Mouse (Mus musculus) kidney, embryonic 16.5 days (tissue): ENCODE measurements around the gene Psmd5. TPM values are rescaled to one million over a fixed set of nuclear protein-coding genes. Genes with fewer than 3 reads are reported as not detected.
A peak's percentile ranks its signal among the peaks of the same experiment; 100 is the strongest.
"Not testable (repeated sequence)": the region's sequence is repeated elsewhere in the genome, so short reads cannot be mapped to it uniquely, and the experiment has no call there.

Source experiments
- ATAC-seq: fragments of 200-750 bp; cut with Nextera tagmentation; 2 replicates; pipeline ENCODE4 v1.8.0; 2017; ENCODE audit warnings: moderate TSS enrichment; ENCODE audit not compliant: low FRiP score, low TSS enrichment
- H3K27ac ChIP-seq: fragments of 300-500 bp; sonication (generic); 2 replicates; pipeline ENCODE4 v1.5.1; 2014; ENCODE audit warnings: low read length
- H3K27me3 ChIP-seq: fragments of 300-500 bp; sonication (generic); 2 replicates; pipeline ENCODE4 v1.6.1; 2014; ENCODE audit warnings: low read length, control low read depth, mixed read lengths; ENCODE audit not compliant: insufficient read depth
- H3K36me3 ChIP-seq: fragments of 300-500 bp; sonication (generic); 2 replicates; pipeline ENCODE4 v1.6.1; 2014; ENCODE audit warnings: low read length, control low read depth, mixed read lengths; ENCODE audit not compliant: insufficient read depth
- H3K4me1 ChIP-seq: fragments of 300-500 bp; sonication (generic); 2 replicates; pipeline ENCODE4 v1.6.1; 2014; ENCODE audit warnings: low read length, control low read depth, mixed read lengths; ENCODE audit not compliant: insufficient read depth
- H3K4me2 ChIP-seq: fragments of 300-500 bp; sonication (generic); replicated peaks from 2 replicates; pipeline ENCODE4 v1.6.1; 2014; ENCODE audit warnings: low read depth, low read length
- H3K4me3 ChIP-seq: fragments of 300-500 bp; sonication (generic); 2 replicates; pipeline ENCODE4 v1.5.1; 2014; ENCODE audit warnings: mild to moderate bottlenecking, low read length
- H3K9ac ChIP-seq: fragments of 300-500 bp; sonication (generic); replicated peaks from 2 replicates; pipeline ENCODE4 v1.6.1; 2014; ENCODE audit warnings: low read length
- H3K9me3 ChIP-seq: fragments of 300-500 bp; sonication (generic); 2 replicates; pipeline ENCODE4 v1.6.1; 2016; ENCODE audit warnings: low read length, control low read depth
- WGBS: fragments of 180-500 bp; shearing (Covaris S2); extraction: QIAGEN DNeasy Blood & Tissue Kit; methylation state at CpG from one replicate; pipeline ENCODE4 v1.1.7; 2014; 5-methylcytosine and 5-hydroxymethylcytosine counted together
- polyA plus RNA-seq: library from polyadenylated mRNA; unstranded; fragments of >200 nt; fragmentation: Nextera tagmentation; extraction: Ambion mirVana; gene quantifications from 2 replicates; pipeline ENCODE4 v1.2.1, GENCODE M21; 2015

The Psmd5 gene
- polyA plus RNA-seq, 1 experiment from 2014 or later, result 140 TPM

GRCm38 (mm10) chr2:34835669-34836068 lies 39.1 kb downstream of the Psmd5 start:
- H3K4me1 ChIP-seq, result no peaks in the 10 kb centered on the region
- H3K27ac ChIP-seq, result no peak overlapping the region
- 78% methylated on average over 3 of the region's 3 CpGs for WGBS
- no peaks in the 10 kb centered on the region for H3K27me3 ChIP-seq
- H3K36me3 ChIP-seq, result no peaks in the 10 kb centered on the region
- no peak overlapping the region for H3K4me3 ChIP-seq
- no peak overlapping the region for H3K4me2 ChIP-seq
- H3K9me3 ChIP-seq, result no peaks in the 10 kb centered on the region
- no peak for ATAC-seq
- H3K9ac ChIP-seq, result no peak overlapping the region

GRCm38 (mm10) chr2:34833624-34834023 lies 41.1 kb downstream of the Psmd5 start:
- Histone ChIP-seq H3K27ac (no peak overlapping the region), H3K36me3 (no peaks in the 10 kb centered on the region), H3K4me2 (no peak overlapping the region), H3K9me3 (0 out of 2 replicates have a peak, but pooled peaks cover 5% of the 10 kb centered on the region), H3K4me3 (no peak overlapping the region), H3K4me1 (no peaks in the 10 kb centered on the region), H3K9ac (no peak overlapping the region), H3K27me3 (no peaks in the 10 kb centered on the region)
- no peak for ATAC-seq
- WGBS, result 89% methylated on average over 17 of the region's 17 CpGs

GRCm38 (mm10) chr2:34832766-34833457 lies 41.9 kb downstream of the Psmd5 start, which contains the start of gene Gm34653:
Gene Gm34653, plus strand, starts transcription at chr2:34833007.
- H3K27me3 ChIP-seq, H3K4me1 ChIP-seq, H3K4me2 ChIP-seq, H3K9ac ChIP-seq, H3K27ac ChIP-seq, H3K4me3 ChIP-seq, H3K36me3 ChIP-seq, H3K9me3 ChIP-seq, ATAC-seq: not testable (repeated sequence)
- 74% methylated on average over 11 of the region's 11 CpGs for WGBS

GRCm38 (mm10) chr2:34830066-34830465 lies 44.7 kb downstream of the Psmd5 start:
- H3K4me1 ChIP-seq, H3K27me3 ChIP-seq, H3K36me3 ChIP-seq, H3K9ac ChIP-seq, H3K27ac ChIP-seq, ATAC-seq, H3K4me3 ChIP-seq, H3K9me3 ChIP-seq, H3K4me2 ChIP-seq: not testable (repeated sequence)
- 96% methylated on average over 17 of the region's 17 CpGs for WGBS

GRCm38 (mm10) chr2:34828026-34828425 lies 46.7 kb downstream of the Psmd5 start:
- Histone ChIP-seq H3K27me3 (no peaks in the 10 kb centered on the region), H3K4me3 (no peak overlapping the region), H3K9ac (no peak overlapping the region), H3K4me2 (no peak overlapping the region), H3K27ac (no peak overlapping the region), H3K9me3 (0 out of 2 replicates have a peak, but pooled peaks cover 5% of the 10 kb centered on the region), H3K36me3 (no peaks in the 10 kb centered on the region), H3K4me1 (peaks cover 13% of the 10 kb centered on the region)
- ATAC-seq, result no peak
- 84% methylated on average over 1 of the region's 1 CpGs for WGBS

GRCm38 (mm10) chr2:34827591-34827990 lies 47.2 kb downstream of the Psmd5 start:
- no peak overlapping the region for H3K27ac ChIP-seq
- H3K4me1 ChIP-seq, result peaks cover 13% of the 10 kb centered on the region
- no peak overlapping the region for H3K4me2 ChIP-seq
- no peak overlapping the region for H3K4me3 ChIP-seq
- H3K9ac ChIP-seq, result no peak overlapping the region
- no peaks in the 10 kb centered on the region for H3K27me3 ChIP-seq
- no peaks in the 10 kb centered on the region for H3K36me3 ChIP-seq
- ATAC-seq, result no peak
- 87% methylated on average over 4 of the region's 4 CpGs for WGBS
- H3K9me3 ChIP-seq, result 0 out of 2 replicates have a peak, but pooled peaks cover 5% of the 10 kb centered on the region

GRCm38 (mm10) chr2:34826460-34827231 lies 48.1 kb downstream of the Psmd5 start:
- Histone ChIP-seq H3K9me3 (0 out of 2 replicates have a peak, but pooled peaks cover 5% of the 10 kb centered on the region), H3K4me2 (peak overlapping the region; percentile 86), H3K36me3 (no peaks in the 10 kb centered on the region), H3K4me3 (peak overlapping the region; percentile 100), H3K27me3 (no peaks in the 10 kb centered on the region), H3K27ac (peak overlapping the region; percentile 57), H3K4me1 (peaks cover 13% of the 10 kb centered on the region), H3K9ac (peak overlapping the region; percentile 98)
- ATAC-seq, result no peak
- 35% methylated on average over 20 of the region's 21 CpGs for WGBS

GRCm38 (mm10) chr2:34825827-34826459 lies 48.8 kb downstream of the Psmd5 start, which contains the start of gene Fbxw2:
Gene Fbxw2, minus strand, starts transcription at chr2:34826311.
- peak within 1 kb of the TSS; percentile 92 for H3K27ac ChIP-seq
- whole genome bisulfite sequencing, result under 1% methylated on average over 57 of the region's 57 CpGs
- peak; percentile 99 for ATAC-seq
- peaks cover 13% of the 10 kb centered on the region for H3K4me1 ChIP-seq
- H3K4me2 ChIP-seq, result peak within 1 kb of the TSS; percentile 86
- H3K4me3 ChIP-seq, result peak within 1 kb of the TSS; percentile 100
- H3K36me3 ChIP-seq, result no peaks in the 10 kb centered on the region
- 0 out of 2 replicates have a peak, but pooled peaks cover 5% of the 10 kb centered on the region for H3K9me3 ChIP-seq
- H3K9ac ChIP-seq, result peak within 1 kb of the TSS; percentile 98
- no peaks in the 10 kb centered on the region for H3K27me3 ChIP-seq

- peaks cover 17% of the 10 kb centered on the region for H3K36me3 ChIP-seq
- WGBS, result 95% methylated on average over 2 of the region's 2 CpGs
Measured at GRCm38 (mm10) chr2:34818492-34818891, 56.3 kb downstream of the Psmd5 start.

More at GRCm38 (mm10) chr2:34818492-34818891, 56.3 kb downstream of the Psmd5 start:
- Histone ChIP-seq H3K9ac (no peak overlapping the region), H3K4me2 (no peak overlapping the region), H3K4me3 (no peak overlapping the region), H3K4me1 (no peaks in the 10 kb centered on the region), H3K27me3 (no peaks in the 10 kb centered on the region), H3K27ac (no peak overlapping the region), H3K9me3 (no peaks in the 10 kb centered on the region)
- ATAC-seq, result no peak
